Mouse (Mus musculus) C2C12 (cell line): ENCODE data around the gene Tigit. TPM values are rescaled to one million over a fixed set of nuclear protein-coding genes. Genes with fewer than 3 reads are reported as not detected.

Experiments used
- H3K27me3 ChIP-seq: one replicate; pipeline ENCODE4 v1.6.1; 2011; ENCODE audit not compliant: control insufficient read depth, insufficient read depth, insufficient read length
- H3K36me3 ChIP-seq: one replicate; pipeline ENCODE4 v1.6.1; 2011; ENCODE audit not compliant: control insufficient read depth, insufficient read depth
- H3K4me3 ChIP-seq: one replicate; pipeline ENCODE4 v1.5.1; 2011; ENCODE audit warnings: mild to moderate bottlenecking, control low read depth; ENCODE audit not compliant: poor library complexity, insufficient read depth, severe bottlenecking
- H3K79me2 ChIP-seq: one replicate; pipeline ENCODE4 v1.6.1; 2011; ENCODE audit not compliant: control insufficient read depth, insufficient read depth
- H3K79me3 ChIP-seq: one replicate; pipeline ENCODE4 v1.6.1; 2011; ENCODE audit warnings: low read depth, control low read depth
- H3ac ChIP-seq: one replicate; pipeline ENCODE3; 2011; ENCODE audit warnings: low read depth; ENCODE audit not compliant: control insufficient read depth, insufficient read length
- CEBPB ChIP-seq: IDR thresholded peaks from one replicate; pipeline ENCODE4 v1.6.1; 2011; ENCODE audit warnings: low read depth, mild to moderate bottlenecking, control low read depth, moderate library complexity
- CTCF ChIP-seq: IDR thresholded peaks from one replicate; pipeline ENCODE4 v1.5.1; 2011; ENCODE audit not compliant: control insufficient read depth, insufficient read depth, insufficient read length
- FOSL1 ChIP-seq: IDR thresholded peaks from one replicate; pipeline ENCODE4 v1.8.0; 2011; ENCODE audit warnings: mild to moderate bottlenecking, low read length; ENCODE audit not compliant: poor library complexity, insufficient read depth, severe bottlenecking
- MAX ChIP-seq: IDR thresholded peaks from one replicate; pipeline ENCODE4 v1.6.1; 2011; ENCODE audit warnings: mild to moderate bottlenecking, control low read depth
- MYOD1 ChIP-seq: IDR thresholded peaks from one replicate; pipeline ENCODE4 v1.6.1; 2011; ENCODE audit warnings: low read depth; ENCODE audit not compliant: control insufficient read depth, insufficient read length
- MYOG ChIP-seq: IDR thresholded peaks from one replicate; pipeline ENCODE4 v1.6.1; 2011; ENCODE audit not compliant: control insufficient read depth, insufficient read length; ENCODE audit errors: extremely low read depth
- USF1 ChIP-seq: IDR thresholded peaks from one replicate; pipeline ENCODE4 v1.6.1; 2011; ENCODE audit warnings: low read depth, mild to moderate bottlenecking, control low read depth, moderate library complexity
- polyA plus RNA-seq: library from polyadenylated mRNA; unstranded; fragments of >200 nt; fragmentation: generic; extraction: Trizol; gene quantifications from one replicate; pipeline ENCODE4 v1.2.1, GENCODE M21; 2012; ENCODE audit warnings: missing spikeins

Tigit gene
- polyA plus RNA-seq, 1 experiment: 10.1 TPM

- no peaks in the 10 kb centered on the region for H3K79me3 ChIP-seq
- no peaks in the 10 kb centered on the region for H3K36me3 ChIP-seq
- no peaks in the 10 kb centered on the region for H3K79me2 ChIP-seq
- no peak overlapping the region for H3ac ChIP-seq
- H3K4me3 ChIP-seq: no peak overlapping the region
- H3K27me3 ChIP-seq: no peaks in the 10 kb centered on the region
- TF ChIP-seq MYOG: no peak
- TF ChIP-seq CTCF: no peak
- no peak for TF ChIP-seq FOSL1
- TF ChIP-seq CEBPB: no peak
- no peak for TF ChIP-seq USF1
- TF ChIP-seq MAX: no peak
- no peak for TF ChIP-seq MYOD1
Observed at GRCm38 (mm10) chr16:43650355-43651080, 13.4 kb downstream of the Tigit start.

- H3K79me3 ChIP-seq: no peaks in the 10 kb centered on the region
- no peak overlapping the region for H3K4me3 ChIP-seq
- no peaks in the 10 kb centered on the region for H3K36me3 ChIP-seq
- H3K79me2 ChIP-seq: no peaks in the 10 kb centered on the region
- H3ac ChIP-seq: no peak overlapping the region
- no peak for TF ChIP-seq USF1
- no peak for TF ChIP-seq CEBPB
- TF ChIP-seq CTCF: no peak
- no peak for TF ChIP-seq MAX
- TF ChIP-seq FOSL1: no peak
- TF ChIP-seq MYOG: no peak
- TF ChIP-seq MYOD1: no peak
- H3K27me3 ChIP-seq: no peaks in the 10 kb centered on the region
Observed at GRCm38 (mm10) chr16:43647641-43648040, 16.3 kb downstream of the Tigit start.

GRCm38 (mm10) chr16:43646943-43647342, 17.0 kb downstream of the Tigit start:
- TF ChIP-seq MYOD1 (no peak), MAX (no peak), FOSL1 (no peak), USF1 (no peak), CEBPB (no peak)

GRCm38 (mm10) chr16:43645879-43646278, 18.1 kb downstream of the Tigit start:
- no peaks in the 10 kb centered on the region for H3K36me3 ChIP-seq
- H3K4me3 ChIP-seq: no peak overlapping the region
- no peaks in the 10 kb centered on the region for H3K79me2 ChIP-seq
- TF ChIP-seq FOSL1 (no peak), MYOD1 (no peak), USF1 (no peak), CEBPB (no peak), MAX (no peak), MYOG (no peak), CTCF (no peak)
- H3ac ChIP-seq: no peak overlapping the region
- H3K79me3 ChIP-seq: no peaks in the 10 kb centered on the region
- H3K27me3 ChIP-seq: no peaks in the 10 kb centered on the region

More at GRCm38 (mm10) chr16:43646943-43647342, 17.0 kb downstream of the Tigit start:
- H3K79me3 ChIP-seq: no peaks in the 10 kb centered on the region
- no peak overlapping the region for H3K4me3 ChIP-seq
- no peak overlapping the region for H3ac ChIP-seq
- no peaks in the 10 kb centered on the region for H3K79me2 ChIP-seq
- no peaks in the 10 kb centered on the region for H3K27me3 ChIP-seq
- H3K36me3 ChIP-seq: no peaks in the 10 kb centered on the region

GRCm38 (mm10) chr16:43641230-43641629, 22.7 kb downstream of the Tigit start:
- H3K79me3 ChIP-seq: no peaks in the 10 kb centered on the region
- no peak for TF ChIP-seq MAX
- H3ac ChIP-seq: no peak overlapping the region
- no peaks in the 10 kb centered on the region for H3K79me2 ChIP-seq
- no peaks in the 10 kb centered on the region for H3K27me3 ChIP-seq
- no peaks in the 10 kb centered on the region for H3K36me3 ChIP-seq
- H3K4me3 ChIP-seq: no peak overlapping the region

GRCm38 (mm10) chr16:43638406-43639049, 25.4 kb downstream of the Tigit start:
- no peak for TF ChIP-seq CTCF
- Histone ChIP-seq H3ac (no peak overlapping the region), H3K27me3 (no peaks in the 10 kb centered on the region), H3K79me3 (no peaks in the 10 kb centered on the region), H3K36me3 (no peaks in the 10 kb centered on the region), H3K4me3 (no peak overlapping the region), H3K79me2 (no peaks in the 10 kb centered on the region)
